In the genomic region with DNA sequence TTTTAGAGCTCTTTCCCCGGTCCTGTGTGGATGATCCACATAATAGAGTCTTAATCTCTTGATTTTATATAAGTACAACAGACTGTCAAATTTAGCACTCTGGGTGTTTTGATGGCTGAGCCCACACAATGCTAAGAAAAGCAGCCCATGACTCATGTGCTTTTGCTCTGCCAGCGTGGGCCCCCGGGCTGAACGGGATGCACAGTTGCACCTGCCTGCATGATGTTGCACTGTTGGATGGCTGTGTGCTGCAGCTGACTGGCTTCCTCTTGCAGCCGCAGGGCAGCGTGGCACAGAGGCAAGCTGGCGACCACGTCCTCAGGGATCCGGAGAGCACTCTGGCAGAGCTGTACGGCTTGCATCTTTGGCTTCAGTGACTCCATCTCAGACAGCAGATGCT, we compare ENCODE assay signal across 10 mouse cellular contexts.
DNase-seq lines count a peak whose midpoint lies in the region; ATAC-seq and TF ChIP-seq lines count a peak whose summit lies in the region.
"Had no signal": no experiment of that assay in that cellular context is flagged by ENCODE, and none has a peak within 500 bp of the region (broad histone marks: within the 10 kb centered on the region; RNA-seq: fewer than 3 reads in every experiment).

No protein-coding gene starts in this region.

- DNase-seq in embryonic facial prominence, embryonic 14.5 days (ENCODE audit: low spot score), result peak; percentile 43
- DNase-seq in embryonic facial prominence, embryonic 10.5 days (ENCODE audit: low spot score), result no peak
- peak; percentile 12 for DNase-seq in forebrain, postnatal 0 days
- DNase-seq in left cerebral cortex, adult 18-20 months (ENCODE audit: low spot score in 2 of 2), result peak; percentile 84 to 90
- peak; percentile 78 to 87 for DNase-seq in right cerebral cortex, postnatal 10 days (ENCODE audit: low spot score in 2 of 2)
- no peak for DNase-seq in kidney, adult 11 months
- DNase-seq in gastrocnemius, postnatal 10 days, result no peak
- DNase-seq in spleen, postnatal 4 days (ENCODE audit: low spot score in 2 of 2), result no peak

- peaks cover 30% of the 10 kb centered on the region; the same call in 1 of the 2 replicates for H3K36me3 ChIP-seq in embryonic facial prominence, embryonic 14.5 days (ENCODE audit: control insufficient read depth, insufficient read depth, low read length)
- no peaks in the 10 kb centered on the region for H3K36me3 ChIP-seq in embryonic facial prominence, embryonic 10.5 days (replicated peaks)
- H3K36me3 ChIP-seq in forebrain, postnatal 0 days (ENCODE audit: insufficient read depth), result no peaks in the 10 kb centered on the region

- H3K27me3 ChIP-seq in embryonic facial prominence, embryonic 14.5 days (replicated peaks; ENCODE audit: control insufficient read depth, insufficient read depth, low read length), result no peaks in the 10 kb centered on the region
- H3K27me3 ChIP-seq in embryonic facial prominence, embryonic 10.5 days (replicated peaks; ENCODE audit: low read depth, poor library complexity, severe bottlenecking), result no peaks in the 10 kb centered on the region
- no peaks in the 10 kb centered on the region for H3K27me3 ChIP-seq in forebrain, postnatal 0 days (ENCODE audit: insufficient read depth, low read length)
- H3K27me3 ChIP-seq: embryonic facial prominence, embryonic 13.5 days; lung, embryonic 15.5 days had no signal

- 0 out of 2 replicates have a peak, but pooled peaks cover 4% of the 10 kb centered on the region for H3K4me1 ChIP-seq in embryonic facial prominence, embryonic 14.5 days (ENCODE audit: control insufficient read depth, insufficient read depth, low read length)
- H3K4me1 ChIP-seq in embryonic facial prominence, embryonic 10.5 days, result peaks cover 4% of the 10 kb centered on the region
- no peaks in the 10 kb centered on the region for H3K4me1 ChIP-seq in forebrain, postnatal 0 days (ENCODE audit: insufficient read depth)

- no peak overlapping the region for H3K27ac ChIP-seq in embryonic facial prominence, embryonic 14.5 days (replicated peaks; ENCODE audit: low read depth, low read length)
- no peak overlapping the region for H3K27ac ChIP-seq in embryonic facial prominence, embryonic 10.5 days (replicated peaks)
- H3K27ac ChIP-seq in forebrain, postnatal 0 days (ENCODE audit: low read depth, low read length), result no peak overlapping the region
- H3K27ac ChIP-seq: embryonic facial prominence, embryonic 13.5 days; lung, embryonic 15.5 days had no signal

- H3K9ac ChIP-seq in embryonic facial prominence, embryonic 14.5 days (ENCODE audit: low read depth, low read length), result no peak overlapping the region
- H3K9ac ChIP-seq in forebrain, postnatal 0 days, result no peak overlapping the region
- H3K9ac ChIP-seq: embryonic facial prominence, embryonic 13.5 days; lung, embryonic 15.5 days had no signal

- no peak overlapping the region for H3K4me3 ChIP-seq in embryonic facial prominence, embryonic 14.5 days (ENCODE audit: low read depth, low read length)
- no peak overlapping the region for H3K4me3 ChIP-seq in embryonic facial prominence, embryonic 10.5 days
- H3K4me3 ChIP-seq in forebrain, postnatal 0 days (ENCODE audit: low read depth, low read length), result no peak overlapping the region
- H3K4me3 ChIP-seq: embryonic facial prominence, embryonic 13.5 days; lung, embryonic 15.5 days had no signal

- 62% methylated on average over 10 of the region's 10 CpGs for WGBS in embryonic facial prominence, embryonic 14.5 days
- 89% methylated on average over 10 of the region's 10 CpGs for WGBS in embryonic facial prominence, embryonic 10.5 days
- 56% methylated on average over 10 of the region's 10 CpGs for WGBS in forebrain, postnatal 0 days

- TF ChIP-seq CTCF in forebrain, postnatal 0 days (IDR thresholded peaks at IDR 0.05; ENCODE audit: low read depth), result no peak

- H3K4me2 ChIP-seq in embryonic facial prominence, embryonic 14.5 days (ENCODE audit: low read depth, low read length), result no peak overlapping the region
- H3K4me2 ChIP-seq in forebrain, postnatal 0 days (ENCODE audit: low read depth), result no peak overlapping the region
- H3K4me2 ChIP-seq: embryonic facial prominence, embryonic 13.5 days; lung, embryonic 15.5 days had no signal

- H3K9me3 ChIP-seq in embryonic facial prominence, embryonic 14.5 days (ENCODE audit: control insufficient read depth, low read length), result no peaks in the 10 kb centered on the region
- no peaks in the 10 kb centered on the region for H3K9me3 ChIP-seq in embryonic facial prominence, embryonic 10.5 days
- no peaks in the 10 kb centered on the region for H3K9me3 ChIP-seq in forebrain, postnatal 0 days (ENCODE audit: low read length)
- H3K9me3 ChIP-seq: embryonic facial prominence, embryonic 13.5 days; lung, embryonic 15.5 days had no signal

- ATAC-seq in embryonic facial prominence, embryonic 14.5 days (ENCODE audit: low read depth), result peak; percentile 60; the same call in 1 of the 2 replicates
- ATAC-seq in forebrain, postnatal 0 days, result peak; percentile 60

Comparison
In these comparisons a context has a peak if more than half of its experiments do, and no peak if none do; other contexts are left out.
1. DNase-seq: peak in embryonic facial prominence, embryonic 14.5 days (single experiment), forebrain, postnatal 0 days (single experiment), left cerebral cortex, adult 18-20 months (2 of 2) and right cerebral cortex, postnatal 10 days (2 of 2); none in embryonic facial prominence, embryonic 10.5 days (single experiment), kidney, adult 11 months (single experiment), gastrocnemius, postnatal 10 days (single experiment) and spleen, postnatal 4 days (0 of 2).